Mouse (Mus musculus): Measurements from ENCODE around the gene Fkbp11. TPM values are rescaled to one million over a fixed set of nuclear protein-coding genes. Genes with fewer than 3 reads are reported as not detected.

Gene Fkbp11
- polyA plus RNA-seq, 1 experiment from 2014 or later, result 3.8 TPM

GRCm38 (mm10) chr15:98714230-98714652 lies 13.8 kb downstream of the Fkbp11 start:
- H3K27me3 ChIP-seq (replicated peaks; ENCODE audit: control insufficient read depth, insufficient read depth, low read length), result 0 out of 2 replicates have a peak, but pooled peaks cover 3% of the 10 kb centered on the region
- DNase-seq (ENCODE audit: low spot score) (no peak), ATAC-seq (no peak)
- WGBS, result 79% methylated on average over 5 of the region's 5 CpGs
- no peaks in the 10 kb centered on the region for H3K36me3 ChIP-seq (ENCODE audit: control insufficient read depth, insufficient read depth, low read length)
- H3K27ac ChIP-seq (ENCODE audit: low read depth, low read length), result no peak overlapping the region
- no peak overlapping the region for H3K9ac ChIP-seq (ENCODE audit: low read length)
- no peak overlapping the region for H3K4me3 ChIP-seq (ENCODE audit: low read depth, low read length)
- no peaks in the 10 kb centered on the region for H3K4me1 ChIP-seq (ENCODE audit: control insufficient read depth, insufficient read depth, low read length)
- no peak overlapping the region for H3K4me2 ChIP-seq (ENCODE audit: low read length)
- H3K9me3 ChIP-seq (replicated peaks; ENCODE audit: control insufficient read depth, low read length), result no peaks in the 10 kb centered on the region

- H3K27me3 ChIP-seq (replicated peaks; ENCODE audit: control insufficient read depth, insufficient read depth, low read length), result 0 out of 2 replicates have a peak, but pooled peaks cover 3% of the 10 kb centered on the region
Observed at GRCm38 (mm10) chr15:98710442-98710841, 17.6 kb downstream of the Fkbp11 start.

GRCm38 (mm10) chr15:98707766-98708372 lies 20.1 kb downstream of the Fkbp11 start, which contains the start of gene Ccdc65:
Gene Ccdc65, plus strand, starts transcription at chr15:98708207.
- Histone ChIP-seq H3K4me1 (ENCODE audit: control insufficient read depth, insufficient read depth, low read length) (no peaks in the 10 kb centered on the region), H3K27me3 (replicated peaks; ENCODE audit: control insufficient read depth, insufficient read depth, low read length) (0 out of 2 replicates have a peak, but pooled peaks cover 3% of the 10 kb centered on the region), H3K4me2 (ENCODE audit: low read length) (peak within 1 kb of the TSS; percentile 48), H3K4me3 (ENCODE audit: low read depth, low read length) (peak within 1 kb of the TSS; percentile 20), H3K9me3 (replicated peaks; ENCODE audit: control insufficient read depth, low read length) (no peaks in the 10 kb centered on the region), H3K9ac (ENCODE audit: low read length) (0 out of 2 replicates have a peak within 1 kb of the TSS, but pooled peaks have one; percentile 13), H3K36me3 (ENCODE audit: control insufficient read depth, insufficient read depth, low read length) (no peaks in the 10 kb centered on the region), H3K27ac (ENCODE audit: low read depth, low read length) (no peak within 1 kb of the TSS)
- DNase-seq (ENCODE audit: low spot score) (peak; percentile 88), ATAC-seq (0 out of 2 replicates have a peak, but pooled peaks have one; percentile 48)
- 22% methylated on average over 16 of the region's 16 CpGs for WGBS

More at GRCm38 (mm10) chr15:98710442-98710841, 17.6 kb downstream of the Fkbp11 start:
- Histone ChIP-seq H3K9ac (ENCODE audit: low read length) (no peak overlapping the region), H3K36me3 (ENCODE audit: control insufficient read depth, insufficient read depth, low read length) (no peaks in the 10 kb centered on the region), H3K4me1 (ENCODE audit: control insufficient read depth, insufficient read depth, low read length) (no peaks in the 10 kb centered on the region), H3K9me3 (replicated peaks; ENCODE audit: control insufficient read depth, low read length) (no peaks in the 10 kb centered on the region), H3K27ac (ENCODE audit: low read depth, low read length) (no peak overlapping the region), H3K4me2 (ENCODE audit: low read length) (no peak overlapping the region), H3K4me3 (ENCODE audit: low read depth, low read length) (no peak overlapping the region)
- ATAC-seq, result no peak
- 13% methylated on average over 9 of the region's 9 CpGs for WGBS
- DNase-seq (ENCODE audit: low spot score), result peak; percentile 72

DNA sequence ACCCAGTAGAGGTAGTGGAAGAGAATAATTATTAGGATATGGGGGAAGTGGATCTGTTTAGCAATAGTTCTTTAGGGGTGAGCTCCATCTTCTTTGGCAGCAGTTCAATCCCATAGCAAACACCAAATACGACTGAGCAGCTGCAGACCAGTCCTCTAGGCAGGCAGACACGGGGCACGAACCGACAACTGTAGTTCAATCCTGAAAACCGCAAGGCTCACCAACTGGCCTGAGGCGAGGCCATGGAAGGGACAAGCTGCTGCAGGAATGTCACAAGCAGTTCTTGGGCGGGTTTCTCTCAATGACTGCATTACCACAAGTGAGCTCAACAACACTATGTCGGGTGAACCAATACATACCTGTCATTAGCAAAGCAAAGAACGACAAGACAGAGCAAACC lies 23.7 kb downstream of the Fkbp11 start:
- Histone ChIP-seq H3K9me3 (replicated peaks; ENCODE audit: control insufficient read depth, low read length) (no peaks in the 10 kb centered on the region), H3K27ac (ENCODE audit: low read depth, low read length) (no peak overlapping the region), H3K4me1 (ENCODE audit: control insufficient read depth, insufficient read depth, low read length) (no peaks in the 10 kb centered on the region), H3K4me2 (ENCODE audit: low read length) (no peak overlapping the region), H3K27me3 (replicated peaks; ENCODE audit: control insufficient read depth, insufficient read depth, low read length) (peaks cover 17% of the 10 kb centered on the region; the same call in 1 of the 2 replicates), H3K4me3 (ENCODE audit: low read depth, low read length) (no peak overlapping the region), H3K36me3 (ENCODE audit: control insufficient read depth, insufficient read depth, low read length) (no peaks in the 10 kb centered on the region), H3K9ac (ENCODE audit: low read length) (no peak overlapping the region)
- 61% methylated on average over 9 of the region's 9 CpGs for WGBS
- no peak for DNase-seq (ENCODE audit: low spot score)
- ATAC-seq, result no peak

GRCm38 (mm10) chr15:98699190-98700105 lies 28.6 kb downstream of the Fkbp11 start:
- ATAC-seq (peak; percentile 96), DNase-seq (ENCODE audit: low spot score) (peak; percentile 88)
- Histone ChIP-seq H3K27ac (ENCODE audit: low read depth, low read length) (peak overlapping the region; percentile 70), H3K4me2 (ENCODE audit: low read length) (peak overlapping the region; percentile 57), H3K4me3 (ENCODE audit: low read depth, low read length) (peak overlapping the region; percentile 29), H3K4me1 (ENCODE audit: control insufficient read depth, insufficient read depth, low read length) (no peaks in the 10 kb centered on the region), H3K9me3 (replicated peaks; ENCODE audit: control insufficient read depth, low read length) (no peaks in the 10 kb centered on the region), H3K9ac (ENCODE audit: low read length) (peak overlapping the region; percentile 52), H3K27me3 (replicated peaks; ENCODE audit: control insufficient read depth, insufficient read depth, low read length) (peaks cover 14% of the 10 kb centered on the region; the same call in 1 of the 2 replicates), H3K36me3 (ENCODE audit: control insufficient read depth, insufficient read depth, low read length) (no peaks in the 10 kb centered on the region)
- WGBS, result 4% methylated on average over 40 of the region's 40 CpGs

- H3K9ac ChIP-seq (ENCODE audit: low read length), result no peak overlapping the region
- H3K9me3 ChIP-seq (replicated peaks; ENCODE audit: control insufficient read depth, low read length), result no peaks in the 10 kb centered on the region
- H3K27me3 ChIP-seq (replicated peaks; ENCODE audit: control insufficient read depth, insufficient read depth, low read length), result peaks cover 7% of the 10 kb centered on the region; the same call in 1 of the 2 replicates
- no peak overlapping the region for H3K4me3 ChIP-seq (ENCODE audit: low read depth, low read length)
- no peaks in the 10 kb centered on the region for H3K36me3 ChIP-seq (ENCODE audit: control insufficient read depth, insufficient read depth, low read length)
- ATAC-seq, result no peak
- no peak overlapping the region for H3K27ac ChIP-seq (ENCODE audit: low read depth, low read length)
- DNase-seq (ENCODE audit: low spot score), result no peak
- WGBS, result 54% methylated on average over 8 of the region's 8 CpGs
- peaks cover 7% of the 10 kb centered on the region for H3K4me1 ChIP-seq (ENCODE audit: control insufficient read depth, insufficient read depth, low read length)
- no peak overlapping the region for H3K4me2 ChIP-seq (ENCODE audit: low read length)
Observed at GRCm38 (mm10) chr15:98696216-98696615, 31.8 kb downstream of the Fkbp11 start.

DNA sequence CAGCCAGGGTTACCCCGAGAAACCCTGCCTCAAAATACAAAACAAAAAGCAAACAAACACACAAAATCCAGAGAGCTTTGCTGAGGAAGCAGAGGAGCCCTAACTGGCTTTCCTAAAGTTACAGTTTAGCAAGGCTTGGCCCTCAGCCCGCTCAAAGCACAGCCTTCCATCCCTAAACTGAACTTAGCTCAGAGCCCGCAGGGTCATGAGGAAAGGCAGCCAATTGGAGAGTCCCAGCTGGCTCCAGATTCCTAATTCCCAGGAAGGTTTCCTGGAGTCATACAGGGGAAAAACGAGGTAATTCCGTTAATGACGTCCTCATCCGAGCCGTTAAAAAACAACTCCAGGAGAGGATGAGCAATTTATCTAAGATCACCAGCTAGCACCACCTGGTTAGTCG lies 32.3 kb downstream of the Fkbp11 start:
- DNase-seq (ENCODE audit: low spot score) (no peak), ATAC-seq (no peak)
- WGBS, result 56% methylated on average over 9 of the region's 9 CpGs
- Histone ChIP-seq H3K9ac (ENCODE audit: low read length) (no peak overlapping the region), H3K9me3 (replicated peaks; ENCODE audit: control insufficient read depth, low read length) (no peaks in the 10 kb centered on the region), H3K27ac (ENCODE audit: low read depth, low read length) (no peak overlapping the region), H3K4me3 (ENCODE audit: low read depth, low read length) (no peak overlapping the region), H3K36me3 (ENCODE audit: control insufficient read depth, insufficient read depth, low read length) (no peaks in the 10 kb centered on the region), H3K4me1 (ENCODE audit: control insufficient read depth, insufficient read depth, low read length) (peaks cover 11% of the 10 kb centered on the region), H3K27me3 (replicated peaks; ENCODE audit: control insufficient read depth, insufficient read depth, low read length) (peaks cover 2% of the 10 kb centered on the region; the same call in 1 of the 2 replicates), H3K4me2 (ENCODE audit: low read length) (no peak overlapping the region)

DNA sequence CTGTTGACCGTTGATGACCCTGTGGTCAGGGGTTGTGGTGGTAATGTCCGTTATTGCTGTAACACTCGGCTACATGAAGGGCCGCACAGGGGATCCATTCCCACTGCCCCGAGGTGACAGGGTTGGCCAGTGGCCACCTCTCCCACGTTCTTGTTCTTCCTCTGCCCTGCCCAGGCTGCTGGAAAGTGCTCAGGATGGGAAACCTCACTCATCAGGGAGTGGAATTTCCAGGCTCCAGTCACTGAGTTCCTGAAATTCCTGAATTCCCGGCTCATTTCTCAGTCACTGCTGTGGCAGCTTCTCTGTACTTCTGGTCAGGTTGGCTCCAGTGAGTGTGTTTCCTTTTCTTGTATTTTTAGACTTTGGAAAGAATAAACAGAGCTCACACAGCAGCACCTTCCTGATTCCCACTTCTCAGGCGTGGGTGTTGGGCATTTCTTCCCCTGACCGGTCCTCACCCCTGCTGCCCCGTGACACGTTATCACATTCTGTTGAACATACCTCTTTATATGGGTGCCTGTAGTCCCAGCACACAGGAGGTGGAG lies 35.8 kb downstream of the Fkbp11 start:
- 66% methylated on average over 11 of the region's 11 CpGs for WGBS
- H3K9ac ChIP-seq (ENCODE audit: low read length), result no peak overlapping the region
- H3K4me1 ChIP-seq (ENCODE audit: control insufficient read depth, insufficient read depth, low read length), result peaks cover 11% of the 10 kb centered on the region
- no peaks in the 10 kb centered on the region for H3K9me3 ChIP-seq (replicated peaks; ENCODE audit: control insufficient read depth, low read length)
- H3K4me3 ChIP-seq (ENCODE audit: low read depth, low read length), result no peak overlapping the region
- no peak for DNase-seq (ENCODE audit: low spot score)
- no peaks in the 10 kb centered on the region; the same call in 1 of the 2 replicates for H3K27me3 ChIP-seq (replicated peaks; ENCODE audit: control insufficient read depth, insufficient read depth, low read length)
- ATAC-seq, result no peak
- no peaks in the 10 kb centered on the region for H3K36me3 ChIP-seq (ENCODE audit: control insufficient read depth, insufficient read depth, low read length)
- H3K27ac ChIP-seq (ENCODE audit: low read depth, low read length), result no peak overlapping the region
- no peak overlapping the region for H3K4me2 ChIP-seq (ENCODE audit: low read length)
